Mouse (Mus musculus) cerebellum, adult 11 months (tissue): Measurements from ENCODE around the gene Npr2.

ENCODE experiments used
- DNase-seq: peaks from one replicate; pipeline ENCODE4 v3.0.0; 2022

Npr2 gene

GRCm38 (mm10) chr4:43629106-43629817 lies 2.5 kb upstream of the Npr2 start:
- DNase-seq = no peak

- peak; percentile 87 for DNase-seq
Observed at GRCm38 (mm10) chr4:43630030-43630581, 1.6 kb upstream of the Npr2 start.

GRCm38 (mm10) chr4:43630671-43631045 lies 1.1 kb upstream of the Npr2 start:
- no peak for DNase-seq

DNA sequence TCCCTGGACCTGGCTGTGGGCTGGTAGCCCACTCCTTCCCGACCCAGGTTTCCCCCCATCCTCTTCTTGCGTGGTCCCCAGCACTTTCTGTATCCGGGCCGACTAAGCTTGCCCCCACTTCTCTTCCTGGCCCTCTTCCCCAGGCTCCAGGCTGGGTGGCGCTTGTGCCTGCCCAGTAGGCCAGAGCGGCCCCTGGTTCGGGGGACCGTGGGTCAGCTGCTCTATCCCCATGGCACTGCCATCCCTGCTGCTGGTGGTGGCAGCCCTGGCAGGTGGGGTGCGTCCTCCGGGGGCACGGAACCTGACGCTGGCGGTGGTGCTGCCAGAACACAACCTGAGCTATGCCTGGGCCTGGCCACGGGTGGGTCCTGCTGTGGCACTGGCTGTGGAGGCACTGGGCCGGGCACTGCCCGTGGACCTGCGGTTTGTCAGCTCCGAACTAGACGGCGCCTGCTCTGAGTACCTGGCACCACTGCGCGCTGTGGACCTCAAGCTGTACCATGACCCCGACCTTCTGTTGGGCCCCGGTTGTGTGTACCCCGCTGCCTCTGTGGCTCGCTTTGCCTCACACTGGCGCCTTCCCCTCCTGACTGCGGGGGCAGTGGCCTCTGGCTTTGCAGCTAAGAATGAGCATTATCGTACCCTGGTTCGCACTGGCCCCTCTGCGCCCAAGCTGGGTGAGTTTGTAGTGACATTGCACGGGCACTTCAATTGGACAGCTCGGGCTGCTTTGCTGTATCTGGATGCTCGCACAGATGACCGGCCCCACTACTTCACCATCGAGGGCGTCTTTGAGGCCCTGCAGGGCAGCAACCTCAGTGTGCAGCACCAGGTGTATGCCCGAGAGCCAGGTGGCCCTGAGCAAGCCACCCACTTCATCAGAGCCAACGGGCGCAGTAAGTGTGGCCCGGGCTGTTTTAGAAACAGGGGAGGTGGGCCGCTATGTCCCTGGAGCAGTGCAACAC lies 503 bp downstream of the Npr2 start:
- peak; percentile 58 for DNase-seq

DNA sequence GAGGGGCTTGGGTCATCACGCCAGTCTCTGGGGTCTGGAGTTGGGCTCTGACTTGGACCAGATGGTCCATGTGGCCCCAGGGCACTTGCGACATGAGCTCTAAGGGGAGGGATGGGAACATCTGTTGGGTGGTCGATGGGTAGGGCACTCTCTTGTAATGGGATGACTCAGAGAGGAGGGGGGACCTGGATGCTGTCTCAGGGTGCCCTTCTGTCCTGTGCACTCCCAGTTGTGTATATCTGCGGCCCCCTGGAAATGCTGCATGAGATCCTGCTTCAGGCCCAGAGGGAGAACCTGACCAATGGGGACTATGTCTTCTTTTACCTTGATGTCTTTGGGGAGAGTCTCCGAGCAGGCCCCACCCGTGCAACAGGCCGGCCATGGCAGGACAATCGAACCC lies 1.6 kb downstream of the Npr2 start:
- no peak for DNase-seq

- no peak for DNase-seq
Observed at GRCm38 (mm10) chr4:43633736-43634135, 2.0 kb downstream of the Npr2 start.

- no peak for DNase-seq
Observed at GRCm38 (mm10) chr4:43634621-43635374, 3.1 kb downstream of the Npr2 start.

DNA sequence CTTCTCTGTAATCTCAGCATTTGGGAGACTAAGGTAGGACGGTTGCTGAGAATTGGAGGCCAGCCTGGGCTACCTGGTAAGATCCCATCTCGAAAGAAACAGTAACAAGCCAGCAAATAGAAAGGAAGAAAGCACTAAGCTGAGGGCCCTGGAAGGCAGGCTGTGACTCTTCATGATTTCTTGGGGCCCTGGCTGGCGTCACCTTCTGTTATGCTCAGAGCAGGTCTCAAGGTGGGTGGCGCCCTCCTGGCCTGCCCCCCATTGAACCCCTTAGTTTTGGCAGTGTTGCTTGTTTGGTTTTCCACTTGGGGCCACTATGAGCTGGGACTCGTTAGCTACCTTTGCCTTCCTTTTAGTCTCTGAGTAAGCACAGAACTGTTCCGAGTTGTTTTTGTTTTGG lies 5.0 kb downstream of the Npr2 start:
- no peak for DNase-seq

DNA sequence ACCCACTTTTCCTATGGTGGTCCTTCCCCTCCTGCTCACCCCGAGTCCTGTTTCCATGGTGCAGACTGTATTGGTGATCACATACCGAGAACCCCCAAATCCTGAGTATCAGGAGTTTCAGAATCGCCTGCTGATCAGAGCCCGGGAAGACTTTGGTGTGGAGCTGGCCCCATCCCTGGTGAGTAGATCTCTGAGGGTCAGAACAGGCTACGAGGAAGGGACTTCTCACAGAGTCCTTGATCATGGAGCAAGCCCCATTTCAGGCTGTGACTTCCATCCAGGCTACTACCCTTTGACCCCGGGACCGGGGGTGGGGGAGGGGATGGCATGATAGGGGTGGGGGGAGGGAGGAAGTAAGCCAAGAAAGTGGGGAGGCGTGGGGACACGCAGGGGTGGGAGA lies 8.3 kb downstream of the Npr2 start:
- no peak for DNase-seq

DNA sequence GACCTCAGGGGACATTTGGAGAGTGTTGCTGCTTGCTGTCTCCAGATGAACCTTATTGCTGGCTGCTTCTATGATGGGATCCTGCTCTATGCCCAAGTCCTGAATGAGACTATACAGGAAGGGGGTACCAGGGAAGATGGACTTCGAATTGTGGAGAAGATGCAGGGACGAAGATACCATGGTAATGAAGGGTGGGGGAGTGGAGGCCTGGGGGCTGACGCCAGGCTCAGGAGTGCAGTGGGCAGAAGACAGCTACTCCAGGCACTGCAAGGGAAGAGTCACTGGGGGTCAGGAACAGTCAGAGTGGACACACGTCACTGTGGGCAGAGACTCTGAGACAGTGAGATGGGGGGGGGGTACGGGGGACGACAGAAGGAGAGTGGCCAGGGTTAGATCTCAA lies 8.8 kb downstream of the Npr2 start:
- DNase-seq = no peak

GRCm38 (mm10) chr4:43649783-43650182 lies 18.0 kb downstream of the Npr2 start:
- DNase-seq = no peak

GRCm38 (mm10) chr4:43652726-43653125 lies 21.0 kb downstream of the Npr2 start:
- no peak for DNase-seq

DNA sequence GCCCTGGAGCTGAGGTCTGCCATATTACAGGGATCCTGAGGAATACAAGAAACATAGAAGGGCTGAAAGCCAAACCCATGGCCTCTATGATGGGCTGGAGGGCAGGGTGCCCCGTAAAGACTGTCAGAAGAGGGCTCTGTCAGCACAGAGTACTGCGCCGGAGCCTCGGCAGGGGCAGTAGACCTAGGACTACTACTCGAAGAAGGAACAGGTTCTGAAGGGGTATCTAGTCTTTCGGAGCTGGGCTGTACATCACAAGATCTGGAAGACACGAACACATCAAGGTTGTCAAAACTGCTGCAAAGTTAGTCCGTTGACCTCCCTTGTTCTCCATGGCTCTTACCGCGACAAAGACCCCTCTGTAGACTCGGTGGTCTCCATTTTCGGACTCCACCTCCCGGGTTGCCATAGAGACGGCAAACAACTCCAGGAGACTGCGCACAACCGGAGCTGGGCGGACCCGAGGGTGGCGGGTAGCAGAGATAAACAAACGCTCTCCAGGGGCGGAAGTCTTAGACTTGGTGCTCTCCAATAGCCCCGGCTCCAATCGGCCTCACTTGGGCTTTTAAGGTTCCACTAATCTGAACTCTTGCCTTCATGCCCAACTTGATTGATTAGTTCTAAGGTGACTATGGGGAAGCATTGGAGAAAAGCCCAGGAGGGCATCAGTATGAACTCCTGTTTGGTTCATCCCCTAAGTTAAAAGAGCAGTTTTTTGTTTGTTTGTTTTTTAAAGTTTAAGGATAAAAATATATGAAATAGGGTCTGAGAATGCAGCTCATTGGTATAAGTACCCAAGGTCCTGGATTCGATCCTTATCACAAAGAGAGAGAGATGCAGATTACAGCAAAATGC lies 21.7 kb downstream of the Npr2 start, which contains the start of gene Spag8:
TSS of gene Spag8 (minus strand) at position 434 of the 855 bp plus-strand sequence.
- DNase-seq = no peak

- no peak for DNase-seq
Observed at GRCm38 (mm10) chr4:43655656-43656338, 24.1 kb downstream of the Npr2 start.

- DNase-seq = peak; percentile 98
Observed at GRCm38 (mm10) chr4:43656339-43657109, 24.8 kb downstream of the Npr2 start, which contains the start of gene Hint2. Hint2 (minus strand) TSS chr4:43656466.

DNA sequence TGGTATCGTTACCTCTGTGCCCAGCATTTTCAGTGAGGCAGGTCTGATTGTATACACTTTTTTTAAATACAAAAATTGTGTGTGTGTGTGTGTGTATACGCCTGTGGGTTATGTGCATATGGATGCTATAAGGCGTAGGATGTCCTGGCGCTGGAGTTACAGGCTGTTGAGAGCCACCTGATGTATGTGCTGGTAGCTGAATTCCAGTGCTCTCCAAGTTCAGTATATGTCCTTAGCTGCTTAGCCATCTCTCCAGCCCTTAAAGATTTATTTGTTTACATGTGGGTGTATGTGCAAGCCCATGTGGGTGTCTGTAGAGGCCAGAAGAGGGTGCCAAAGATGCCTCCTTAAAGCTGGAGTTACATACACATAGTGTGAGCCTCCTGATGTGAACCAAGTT lies 25.4 kb downstream of the Npr2 start:
- no peak for DNase-seq

GRCm38 (mm10) chr4:43666412-43666811 lies 34.7 kb downstream of the Npr2 start:
- DNase-seq = no peak

DNA sequence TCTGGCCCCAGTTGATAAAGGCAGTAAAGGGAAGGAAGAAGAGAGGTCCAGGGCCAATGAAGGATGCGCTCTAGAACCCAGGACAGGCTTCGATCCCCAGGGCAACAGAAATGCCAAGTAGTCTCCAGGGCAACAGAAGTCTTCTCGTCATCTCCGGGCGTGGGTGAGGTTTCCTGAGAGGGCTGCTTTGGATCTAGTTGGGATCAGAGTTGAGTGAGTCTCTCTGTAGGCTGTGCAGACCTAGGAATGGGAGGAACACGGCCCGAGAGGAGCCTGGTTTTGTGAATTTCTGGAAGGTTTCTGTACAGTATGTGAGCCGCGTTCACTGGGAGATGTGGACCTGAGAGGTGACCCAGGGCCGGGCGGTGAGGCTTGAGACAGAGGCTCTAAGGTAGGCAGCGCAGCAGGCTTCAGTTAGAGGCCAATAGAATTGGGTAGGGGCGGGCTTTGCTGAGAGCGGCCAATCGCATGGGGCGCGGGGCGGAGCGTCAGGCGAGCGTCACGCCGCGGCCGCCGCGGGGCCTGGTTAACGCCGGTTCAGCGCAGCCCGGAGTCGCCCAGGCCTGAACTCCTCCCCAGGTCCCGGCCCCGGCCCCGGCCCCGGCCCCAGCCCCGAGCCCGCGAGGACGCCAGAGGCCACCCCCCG lies 37.2 kb downstream of the Npr2 start, which contains the start of the genes Tmem8b and Fam221b:
TSS of gene Tmem8b (plus strand) at position 190 of the 646 bp plus-strand sequence.
TSS of gene Fam221b (minus strand) at position 364 of the 646 bp plus-strand sequence.
- peak; percentile 90 for DNase-seq

DNA sequence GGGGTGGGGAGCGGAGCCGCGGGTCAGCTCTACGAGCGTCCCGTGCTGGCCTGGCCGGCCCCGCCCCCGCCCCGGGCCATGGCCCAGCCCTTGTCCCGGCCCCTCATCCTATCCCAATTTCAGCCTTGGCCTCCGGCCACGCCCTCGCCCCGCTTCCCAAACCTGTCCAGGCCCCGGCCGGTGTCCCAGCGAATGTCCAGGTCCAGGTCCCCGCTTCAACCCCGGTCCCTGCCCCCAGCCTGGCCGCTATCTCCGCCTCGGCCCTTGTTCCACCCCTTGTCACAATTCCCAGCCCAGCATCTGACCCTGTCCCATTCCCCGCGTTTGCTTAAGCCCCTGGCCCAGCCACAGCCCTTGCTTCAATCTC lies 37.7 kb downstream of the Npr2 start:
- peak; percentile 72 for DNase-seq

DNA sequence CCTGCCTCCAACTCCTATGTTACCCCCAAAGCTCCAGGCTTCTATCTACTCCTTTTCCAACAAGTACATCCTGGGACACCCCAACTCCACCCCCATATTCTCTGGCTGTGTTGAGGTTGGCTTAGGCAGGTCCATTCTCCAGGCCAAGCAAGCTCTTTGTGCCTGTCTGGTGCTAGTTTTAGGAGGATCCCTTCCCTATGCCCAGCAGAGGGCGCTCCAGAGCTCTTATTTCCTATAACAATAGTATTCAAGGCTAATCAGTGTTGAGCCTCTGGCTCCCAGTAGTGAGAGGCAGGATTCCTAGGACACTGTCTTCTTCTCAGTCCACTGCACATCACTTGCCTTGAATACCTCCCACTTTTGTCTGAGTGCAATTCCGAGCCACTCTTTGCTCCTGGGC lies 40.3 kb downstream of the Npr2 start:
- DNase-seq = peak; percentile 84
